Mouse (Mus musculus) MN1 (cell line): Measurements from ENCODE around the gene Iqce.

Experiments used
- DNase-seq: peaks from one replicate; pipeline ENCODE4 v3.0.0-alpha.2; 2016; ENCODE audit warnings: low spot score

The Iqce gene

DNA sequence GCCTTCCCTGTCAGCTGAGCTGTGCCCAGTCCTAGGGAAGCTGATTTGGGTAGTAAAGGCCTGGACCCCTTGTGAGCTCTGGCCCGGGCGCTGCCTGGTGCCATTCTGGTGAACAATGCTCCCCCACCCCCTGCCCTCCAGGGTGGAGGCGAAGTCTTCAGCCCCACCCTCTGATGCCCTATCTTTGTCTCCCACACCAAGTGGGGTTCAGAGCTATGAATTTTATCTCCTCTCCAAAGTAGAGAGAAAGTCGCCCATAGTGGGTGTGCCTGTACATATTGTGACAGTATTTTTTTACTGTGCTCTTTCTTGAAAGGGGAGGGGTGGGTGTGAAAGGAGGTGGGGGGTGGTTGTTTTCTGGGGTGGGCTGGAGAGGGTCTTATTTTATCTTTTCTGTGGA lies 87.3 kb downstream of the Iqce start:
- no peak for DNase-seq

DNA sequence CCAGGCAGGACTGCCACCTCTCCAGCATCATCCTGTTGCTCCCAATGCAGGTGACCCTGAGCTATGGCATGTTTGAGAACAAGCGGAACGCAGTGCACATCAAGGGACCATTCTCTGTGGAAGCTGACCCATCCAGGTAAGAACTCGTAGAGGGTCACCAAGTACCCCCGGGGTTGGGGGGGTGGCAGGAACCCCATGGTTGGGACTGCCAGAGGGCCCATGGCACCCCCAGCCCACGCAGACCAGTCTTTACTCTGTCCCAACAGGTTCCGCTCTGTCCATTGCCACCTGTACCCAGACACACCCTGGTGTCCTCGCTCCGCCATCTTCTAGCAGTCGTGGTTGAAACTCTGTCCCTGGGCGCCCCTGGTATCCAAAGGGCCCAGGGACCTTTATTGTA lies 88.0 kb downstream of the Iqce start:
- DNase-seq: no peak

DNA sequence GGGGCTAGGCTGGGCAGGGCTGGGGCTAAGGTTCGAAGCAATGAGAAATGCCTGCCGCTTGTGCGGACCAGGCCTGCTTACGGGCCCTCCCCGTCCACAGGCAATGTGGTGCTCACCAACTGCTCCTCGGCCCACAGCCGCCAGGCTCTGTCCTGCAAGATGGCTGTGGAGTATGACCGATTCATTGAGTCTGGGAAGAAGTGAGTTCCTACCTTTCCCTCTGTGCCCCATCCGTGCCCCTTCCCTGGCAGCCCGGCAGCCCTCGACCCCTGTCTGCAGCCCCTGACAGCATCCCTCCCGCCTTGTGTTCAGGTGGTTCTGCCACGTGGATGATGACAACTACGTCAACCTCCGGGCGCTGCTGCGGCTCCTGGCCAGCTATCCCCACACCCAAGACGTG lies 90.0 kb downstream of the Iqce start:
- peak; percentile 27 for DNase-seq
